Mouse (Mus musculus) hindbrain, embryonic 15.5 days (tissue): Measurements from ENCODE around the gene Csf1. TPM values are rescaled to one million over a fixed set of nuclear protein-coding genes. Genes with fewer than 3 reads are reported as not detected.

Source experiments
- ATAC-seq: fragments of 200-750 bp; cut with Nextera tagmentation; 2 replicates; pipeline ENCODE4 v1.8.0; 2017; ENCODE audit warnings: low read depth, moderate number of reproducible peaks, moderate TSS enrichment; ENCODE audit not compliant: low FRiP score
- H3K27ac ChIP-seq: fragments of 300-500 bp; sonication (generic); replicated peaks from 2 replicates; pipeline ENCODE4 v1.5.1; 2015; ENCODE audit warnings: mild to moderate bottlenecking, inconsistent platforms
- H3K27me3 ChIP-seq: fragments of 300-500 bp; sonication (generic); 2 replicates; pipeline ENCODE4 v1.6.1; 2015; ENCODE audit warnings: control low read depth, inconsistent platforms
- H3K36me3 ChIP-seq: fragments of 300-500 bp; sonication (generic); 2 replicates; pipeline ENCODE4 v1.6.1; 2015; ENCODE audit warnings: control low read depth, inconsistent platforms
- H3K4me1 ChIP-seq: fragments of 300-500 bp; sonication (generic); replicated peaks from 2 replicates; pipeline ENCODE4 v1.6.1; 2015; ENCODE audit warnings: control low read depth, inconsistent platforms
- H3K4me2 ChIP-seq: fragments of 300-500 bp; sonication (generic); 2 replicates; pipeline ENCODE4 v1.6.1; 2015; ENCODE audit warnings: moderate library complexity, mild to moderate bottlenecking, inconsistent platforms
- H3K4me3 ChIP-seq: fragments of 300-500 bp; sonication (generic); 2 replicates; pipeline ENCODE4 v1.5.1; 2015; ENCODE audit warnings: mild to moderate bottlenecking, inconsistent platforms
- H3K9ac ChIP-seq: fragments of 300-500 bp; sonication (generic); 2 replicates; pipeline ENCODE4 v1.6.1; 2015; ENCODE audit warnings: inconsistent platforms
- H3K9me3 ChIP-seq: fragments of 300-500 bp; sonication (generic); 2 replicates; pipeline ENCODE4 v1.6.1; 2016; ENCODE audit warnings: control low read depth, inconsistent platforms
- WGBS: fragments of 180-500 bp; shearing (Covaris S2); methylation state at CpG from one replicate; pipeline ENCODE4 v1.1.7; 2015; 5-methylcytosine and 5-hydroxymethylcytosine counted together
- polyA plus RNA-seq: library from polyadenylated mRNA; unstranded; fragments of >200 nt; fragmentation: Nextera tagmentation; extraction: Ambion mirVana; gene quantifications from 2 replicates; pipeline ENCODE4 v1.2.1, GENCODE M21; 2015

The Csf1 gene
- polyA plus RNA-seq, 1 experiment from 2014 or later, result 7.9 TPM

- Histone ChIP-seq H3K4me1 (peaks cover 34% of the 10 kb centered on the region), H3K4me2 (peak overlapping the region; percentile 94), H3K9me3 (no peaks in the 10 kb centered on the region), H3K9ac (no peak overlapping the region), H3K4me3 (no peak overlapping the region), H3K27me3 (no peaks in the 10 kb centered on the region), H3K36me3 (no peaks in the 10 kb centered on the region), H3K27ac (no peak overlapping the region)
- ATAC-seq, result no peak
- WGBS, result 68% methylated on average over 5 of the region's 5 CpGs
Observed at GRCm38 (mm10) chr3:107757365-107758129, 2.7 kb downstream of the Csf1 start.

GRCm38 (mm10) chr3:107756481-107756866 is 3.8 kb downstream of the Csf1 start:
- Histone ChIP-seq H3K4me2 (no peak overlapping the region), H3K4me3 (no peak overlapping the region), H3K4me1 (peaks cover 35% of the 10 kb centered on the region), H3K36me3 (no peaks in the 10 kb centered on the region), H3K27me3 (no peaks in the 10 kb centered on the region), H3K27ac (no peak overlapping the region), H3K9ac (no peak overlapping the region), H3K9me3 (no peaks in the 10 kb centered on the region)
- 83% methylated on average over 2 of the region's 2 CpGs for WGBS
- no peak for ATAC-seq

GRCm38 (mm10) chr3:107755702-107756480 is 4.4 kb downstream of the Csf1 start:
- Histone ChIP-seq H3K4me3 (no peak overlapping the region), H3K9ac (no peak overlapping the region), H3K4me2 (no peak overlapping the region), H3K27me3 (no peaks in the 10 kb centered on the region), H3K9me3 (no peaks in the 10 kb centered on the region), H3K27ac (no peak overlapping the region), H3K4me1 (peaks cover 37% of the 10 kb centered on the region), H3K36me3 (no peaks in the 10 kb centered on the region)
- ATAC-seq, result no peak
- 63% methylated on average over 5 of the region's 5 CpGs for WGBS

- H3K27me3 ChIP-seq, result no peaks in the 10 kb centered on the region
- no peak overlapping the region for H3K4me3 ChIP-seq
- no peak for ATAC-seq
- H3K36me3 ChIP-seq, result no peaks in the 10 kb centered on the region; the same call in 1 of the 2 replicates
- no peaks in the 10 kb centered on the region for H3K9me3 ChIP-seq
- WGBS, result 53% methylated on average over 3 of the region's 3 CpGs
- no peak overlapping the region for H3K4me2 ChIP-seq
- no peak overlapping the region for H3K27ac ChIP-seq
- H3K4me1 ChIP-seq, result peaks cover 27% of the 10 kb centered on the region
- no peak overlapping the region for H3K9ac ChIP-seq
Observed at GRCm38 (mm10) chr3:107754632-107755031, 5.6 kb downstream of the Csf1 start.

- H3K4me1 ChIP-seq, result 0 out of 2 replicates have a peak, but pooled peaks cover 3% of the 10 kb centered on the region
- H3K36me3 ChIP-seq, result no peaks in the 10 kb centered on the region; the same call in 1 of the 2 replicates
- H3K9me3 ChIP-seq, result no peaks in the 10 kb centered on the region
- no peak overlapping the region for H3K4me3 ChIP-seq
- WGBS, result 83% methylated on average over 3 of the region's 3 CpGs
- 0 out of 2 replicates have a peak, but pooled peaks have one; percentile 28 for ATAC-seq
- no peaks in the 10 kb centered on the region for H3K27me3 ChIP-seq
- no peak overlapping the region for H3K27ac ChIP-seq
- H3K9ac ChIP-seq, result no peak overlapping the region
- H3K4me2 ChIP-seq, result no peak overlapping the region
Observed at GRCm38 (mm10) chr3:107751607-107752006, 8.7 kb downstream of the Csf1 start.

GRCm38 (mm10) chr3:107750775-107751540 is 9.3 kb downstream of the Csf1 start:
- Histone ChIP-seq H3K4me1 (0 out of 2 replicates have a peak, but pooled peaks cover 3% of the 10 kb centered on the region), H3K4me2 (no peak overlapping the region), H3K4me3 (no peak overlapping the region), H3K36me3 (no peaks in the 10 kb centered on the region; the same call in 1 of the 2 replicates), H3K27ac (no peak overlapping the region), H3K9me3 (no peaks in the 10 kb centered on the region), H3K27me3 (no peaks in the 10 kb centered on the region), H3K9ac (no peak overlapping the region)
- no peak for ATAC-seq
- WGBS, result 74% methylated on average over 9 of the region's 9 CpGs

GRCm38 (mm10) chr3:107749446-107749845 is 10.8 kb downstream of the Csf1 start:
- ATAC-seq, result no peak
- Histone ChIP-seq H3K36me3 (no peaks in the 10 kb centered on the region; the same call in 1 of the 2 replicates), H3K4me3 (no peak overlapping the region), H3K9me3 (no peaks in the 10 kb centered on the region), H3K9ac (no peak overlapping the region), H3K27ac (no peak overlapping the region), H3K27me3 (no peaks in the 10 kb centered on the region), H3K4me1 (0 out of 2 replicates have a peak, but pooled peaks cover 3% of the 10 kb centered on the region), H3K4me2 (no peak overlapping the region)
- 78% methylated on average over 4 of the region's 4 CpGs for WGBS

- Histone ChIP-seq H3K4me1 (0 out of 2 replicates have a peak, but pooled peaks cover 3% of the 10 kb centered on the region), H3K4me3 (no peak overlapping the region), H3K27me3 (no peaks in the 10 kb centered on the region), H3K36me3 (no peaks in the 10 kb centered on the region; the same call in 1 of the 2 replicates), H3K27ac (no peak overlapping the region), H3K4me2 (no peak overlapping the region), H3K9ac (no peak overlapping the region), H3K9me3 (no peaks in the 10 kb centered on the region)
- no peak for ATAC-seq
- WGBS, result 82% methylated on average over 14 of the region's 14 CpGs
Observed at GRCm38 (mm10) chr3:107748260-107748955, 11.9 kb downstream of the Csf1 start.

- no peak overlapping the region for H3K27ac ChIP-seq
- H3K27me3 ChIP-seq, result no peaks in the 10 kb centered on the region
- no peaks in the 10 kb centered on the region for H3K9me3 ChIP-seq
- no peak overlapping the region for H3K4me2 ChIP-seq
- no peak overlapping the region for H3K9ac ChIP-seq
- H3K4me1 ChIP-seq, result peaks cover 8% of the 10 kb centered on the region
- no peak overlapping the region for H3K4me3 ChIP-seq
- H3K36me3 ChIP-seq, result no peaks in the 10 kb centered on the region; the same call in 1 of the 2 replicates
- ATAC-seq, result no peak
- WGBS, result 87% methylated on average over 3 of the region's 3 CpGs
Observed at GRCm38 (mm10) chr3:107746026-107746425, 14.2 kb downstream of the Csf1 start.

- no peak for ATAC-seq
Observed at GRCm38 (mm10) chr3:107743650-107744049, 16.6 kb downstream of the Csf1 start.

GRCm38 (mm10) chr3:107743107-107743506 is 17.2 kb downstream of the Csf1 start:
- Histone ChIP-seq H3K9ac (no peak overlapping the region), H3K9me3 (no peaks in the 10 kb centered on the region), H3K4me3 (no peak overlapping the region), H3K4me2 (no peak overlapping the region), H3K4me1 (peaks cover 23% of the 10 kb centered on the region), H3K36me3 (no peaks in the 10 kb centered on the region), H3K27me3 (no peaks in the 10 kb centered on the region), H3K27ac (no peak overlapping the region)
- ATAC-seq, result no peak
- WGBS, result 45% methylated on average over 3 of the region's 3 CpGs

More at GRCm38 (mm10) chr3:107743650-107744049, 16.6 kb downstream of the Csf1 start:
- peaks cover 23% of the 10 kb centered on the region for H3K4me1 ChIP-seq
- no peaks in the 10 kb centered on the region for H3K27me3 ChIP-seq
- WGBS, result 96% methylated on average over 1 of the region's 1 CpGs
- H3K4me3 ChIP-seq, result no peak overlapping the region
- no peak overlapping the region for H3K27ac ChIP-seq
- no peak overlapping the region for H3K4me2 ChIP-seq
- H3K9ac ChIP-seq, result no peak overlapping the region
- no peaks in the 10 kb centered on the region for H3K9me3 ChIP-seq
- H3K36me3 ChIP-seq, result no peaks in the 10 kb centered on the region
